Mouse (Mus musculus) gastrocnemius, adult 2 months (tissue): ENCODE data around the gene Trp73. TPM values are rescaled to one million over a fixed set of nuclear protein-coding genes. Genes with fewer than 3 reads are reported as not detected.
A peak's percentile ranks its signal among the peaks of the same experiment; 100 is the strongest.

Source experiments
- DNase-seq: peaks from one replicate; pipeline ENCODE4 v3.0.0; 2022
- H3K27ac ChIP-seq: fragments of 200-600 bp; 2 replicates; pipeline ENCODE4 v1.8.1; 2022; ENCODE audit warnings: mild to moderate bottlenecking
- H3K4me3 ChIP-seq: fragments of 200-600 bp; 2 replicates; pipeline ENCODE4 v1.8.1; 2022; ENCODE audit warnings: mild to moderate bottlenecking, moderate library complexity
- CTCF ChIP-seq: fragments of 200-600 bp; IDR thresholded peaks from 2 replicates; pipeline ENCODE4 v1.8.1; 2022; ENCODE audit warnings: antibody characterized with exemption, mild to moderate bottlenecking, moderate library complexity
- intact Hi-C: fragments of 180-260 bp; cut with DNase I; formaldehyde crosslinking; loops from one replicate; pipeline ENCODE4 v1.15.1; 2025
- total RNA-seq, 2 experiments: library from RNA; stranded (reverse); gene quantifications; 2 replicates each; pipeline ENCODE4 v1.2.3; 2021

The Trp73 gene
- total RNA-seq, 2 experiments from 2014 or later = not detected

DNA sequence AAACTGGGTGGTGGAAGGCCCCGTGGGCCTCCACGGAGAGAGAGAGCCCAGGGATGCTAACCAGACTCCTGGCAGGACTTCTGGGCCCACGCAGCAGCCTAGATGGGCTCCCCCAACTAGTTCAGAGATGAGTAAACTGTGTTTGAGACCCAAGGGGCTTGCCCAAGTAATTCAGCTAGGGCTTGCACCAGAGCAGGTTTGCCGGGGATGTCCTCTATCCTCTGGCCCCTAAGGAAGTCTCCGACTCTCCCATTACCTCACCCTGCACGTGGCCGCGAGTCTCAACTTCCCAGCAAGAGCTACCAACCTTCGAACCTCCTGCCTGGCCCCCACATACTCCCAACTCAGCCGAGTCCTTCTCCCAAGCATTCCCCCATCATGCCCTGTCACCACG lies 30.2 kb downstream of the Trp73 start:
- intact Hi-C loops = no loop called here

DNA sequence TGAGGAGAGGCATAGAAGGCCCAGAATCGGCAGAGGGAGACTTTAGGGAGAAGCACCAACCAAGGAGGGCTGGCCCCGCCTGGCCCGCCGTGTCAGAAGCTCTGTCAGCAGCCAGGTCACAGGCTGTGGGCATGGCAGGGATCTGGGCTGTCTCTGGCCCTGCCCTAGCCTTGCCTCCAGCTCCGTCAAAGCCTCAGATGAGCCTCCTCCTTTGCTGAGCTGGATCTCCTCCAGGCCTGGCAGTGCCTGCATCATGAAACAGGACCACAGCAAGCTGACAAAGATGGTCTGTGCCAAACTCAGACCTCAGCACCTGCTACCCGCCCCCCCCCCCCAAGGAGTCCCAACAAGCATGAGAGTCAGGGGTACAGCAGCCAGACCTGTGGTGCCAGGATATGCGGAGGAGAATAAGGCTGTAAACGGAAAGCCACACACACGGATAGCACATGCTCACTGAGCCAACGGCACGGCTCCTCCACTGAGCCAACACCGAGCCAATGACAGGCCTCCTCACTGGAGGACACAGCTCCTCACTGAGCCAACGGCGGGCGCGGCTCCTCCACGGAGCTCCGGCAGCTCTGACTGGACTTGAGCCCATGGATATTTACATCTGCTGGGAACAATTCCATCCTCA lies 30.7 kb downstream of the Trp73 start:
- TF ChIP-seq CTCF = no peak
- Histone ChIP-seq H3K4me3 (no peak overlapping the region), H3K27ac (no peak overlapping the region)
- intact Hi-C loops = no loop called here
- DNase-seq = peak; percentile 44

More for the DNA sequence above, 30.2 kb downstream of the Trp73 start:
- TF ChIP-seq CTCF = no peak
- no peak overlapping the region for H3K4me3 ChIP-seq
- DNase-seq = no peak
- H3K27ac ChIP-seq = no peak overlapping the region

DNA sequence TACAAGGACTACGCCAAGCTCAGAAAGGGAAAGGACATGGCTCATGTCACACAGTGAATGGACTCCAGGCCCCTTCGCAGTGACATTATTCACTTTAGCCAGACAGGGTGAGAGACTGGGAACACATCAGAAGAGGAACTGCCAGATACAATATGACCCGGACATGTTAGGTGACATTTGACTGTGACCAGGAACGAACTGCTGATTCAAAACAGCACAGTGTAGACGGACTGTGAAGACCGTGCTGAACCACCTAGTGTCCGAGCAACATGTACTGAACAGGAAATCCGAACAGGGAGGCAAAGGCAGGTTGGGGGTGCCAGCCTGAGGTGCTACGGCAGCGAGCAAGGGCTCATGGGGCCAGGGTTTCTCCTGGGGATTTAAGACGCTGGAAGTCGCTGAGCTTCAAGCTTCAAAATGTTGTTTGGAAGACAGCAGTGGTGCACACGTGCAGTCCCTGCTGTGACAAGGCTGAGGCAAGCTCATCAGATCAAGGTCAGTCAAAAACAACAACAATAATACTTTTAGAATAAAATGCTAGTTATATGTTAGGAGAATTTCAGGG lies 33.4 kb downstream of the Trp73 start:
- Histone ChIP-seq H3K4me3 (no peak overlapping the region), H3K27ac (no peak overlapping the region)
- intact Hi-C loops = no loop called here
- DNase-seq = no peak
- TF ChIP-seq CTCF = no peak

DNA sequence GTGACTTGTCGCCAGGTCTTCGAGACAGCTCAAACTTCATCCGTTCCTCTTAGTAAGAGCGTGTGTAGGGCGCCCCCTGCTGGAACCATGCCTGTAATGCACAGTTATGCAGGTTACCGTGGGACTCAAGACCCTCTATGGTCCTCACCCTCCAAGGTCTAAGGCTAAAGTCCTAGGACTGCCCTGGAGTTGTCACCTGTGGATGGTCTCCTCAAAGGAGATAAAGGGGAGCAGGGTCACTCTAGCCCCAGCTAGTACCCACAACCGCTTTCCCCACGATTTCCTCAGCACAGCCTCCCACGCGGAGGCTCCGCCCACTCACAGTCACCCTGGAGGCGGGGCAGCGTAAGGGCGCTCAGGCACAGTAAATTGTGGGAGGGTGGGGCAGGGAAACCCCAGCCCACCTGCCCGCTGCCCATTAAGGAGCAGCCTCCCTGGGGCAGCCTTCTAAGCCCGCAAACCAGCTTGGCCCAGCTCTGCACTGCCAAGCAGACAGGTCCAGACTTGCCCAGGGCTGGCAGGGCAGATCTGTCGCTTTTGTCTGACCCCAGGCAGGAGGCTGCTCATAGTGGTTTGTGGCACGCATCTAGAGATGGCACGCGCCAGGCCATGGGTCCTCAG lies 34.5 kb downstream of the Trp73 start:
- peak; percentile 76 for TF ChIP-seq CTCF
- DNase-seq = peak; percentile 64
- Histone ChIP-seq H3K4me3 (no peak overlapping the region), H3K27ac (no peak overlapping the region)
- intact Hi-C loops = no loop called here

DNA sequence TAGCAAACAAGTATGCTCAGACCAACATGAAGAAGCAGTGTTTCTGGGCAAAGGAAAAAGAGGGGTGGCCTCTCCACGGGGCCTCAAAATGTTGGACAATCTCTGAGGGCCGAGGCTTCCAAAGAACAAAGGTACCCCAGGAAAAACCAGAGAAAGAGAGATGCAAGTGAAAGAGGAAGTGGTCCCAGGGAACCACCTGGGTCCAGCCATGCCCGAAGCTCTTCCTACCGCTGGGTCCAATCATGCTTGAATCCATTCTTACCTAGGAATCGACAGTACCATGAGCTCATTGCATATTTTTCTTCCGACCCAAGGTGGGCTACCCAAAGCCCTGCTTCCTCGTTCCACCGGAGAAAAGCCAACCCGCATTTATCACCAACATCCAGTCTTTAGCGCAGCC lies 36.1 kb downstream of the Trp73 start:
- no peak overlapping the region for H3K4me3 ChIP-seq
- no peak overlapping the region for H3K27ac ChIP-seq
- no peak for TF ChIP-seq CTCF
- DNase-seq = no peak
- intact Hi-C loops = no loop called here

DNA sequence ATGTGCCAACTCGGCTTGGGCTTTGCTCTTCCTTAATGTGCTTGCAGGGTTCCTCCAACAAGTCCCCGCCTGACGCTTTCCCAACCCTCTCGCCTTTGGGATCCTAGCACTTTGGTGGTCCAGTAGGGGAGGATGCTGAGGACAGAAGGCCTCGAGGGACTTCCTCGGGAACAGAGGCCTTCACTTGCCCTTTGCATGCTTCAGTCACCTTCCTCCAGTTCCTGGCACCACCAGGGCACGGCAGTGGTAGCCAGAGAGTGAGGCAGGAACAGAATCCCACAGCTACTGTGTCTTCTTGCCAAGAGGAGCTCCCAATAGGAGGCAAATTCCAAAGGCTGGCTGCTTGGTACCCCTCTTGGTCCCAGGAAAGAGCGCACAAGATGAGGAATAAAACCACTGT lies 36.6 kb downstream of the Trp73 start:
- DNase-seq = no peak
- intact Hi-C loops = no loop called here
- no peak for TF ChIP-seq CTCF
- Histone ChIP-seq H3K27ac (no peak overlapping the region), H3K4me3 (no peak overlapping the region)

DNA sequence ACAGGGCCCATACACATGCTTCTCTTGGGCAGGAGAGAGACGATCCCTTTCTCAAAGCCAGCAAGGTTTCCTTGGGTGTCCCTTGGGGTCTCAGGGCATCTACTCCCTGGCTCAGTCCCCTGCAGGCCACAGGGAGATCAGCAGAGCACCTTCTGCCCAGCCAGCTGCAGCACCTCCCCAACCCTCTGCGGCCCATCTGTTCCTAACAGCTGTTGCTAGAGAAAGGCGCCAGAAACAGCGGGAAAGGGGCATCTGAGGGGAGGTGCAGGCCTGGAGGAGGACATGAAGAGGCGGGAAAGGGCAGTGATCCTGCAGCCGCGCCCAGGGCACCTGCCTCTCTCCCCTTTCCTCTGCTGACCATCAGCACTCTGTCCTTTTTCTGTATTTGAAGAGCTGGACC lies 40.6 kb downstream of the Trp73 start:
- TF ChIP-seq CTCF = no peak
- Histone ChIP-seq H3K4me3 (no peak overlapping the region), H3K27ac (no peak overlapping the region)
- no peak for DNase-seq
- intact Hi-C loops = no loop called here

DNA sequence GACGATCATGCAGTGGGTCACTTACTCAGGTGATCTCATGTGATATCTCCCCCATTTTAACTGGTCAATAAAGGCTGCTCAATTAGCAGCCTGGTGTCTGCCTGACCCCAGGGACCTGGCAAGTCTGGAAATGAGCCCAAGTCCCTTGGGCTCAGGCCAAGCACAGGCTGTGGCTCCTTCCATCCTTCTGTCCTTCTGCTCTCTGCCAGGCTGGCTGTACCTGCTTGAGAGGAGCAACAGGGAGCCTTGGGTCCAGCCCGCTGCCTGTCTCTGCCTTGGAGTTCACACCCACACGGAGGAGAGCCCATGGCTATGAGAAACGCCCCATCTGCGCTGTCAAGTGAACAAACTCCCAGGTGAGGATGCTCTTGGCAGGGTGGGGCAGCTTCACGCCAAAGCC lies 43.9 kb downstream of the Trp73 start:
- Histone ChIP-seq H3K27ac (no peak overlapping the region), H3K4me3 (no peak overlapping the region)
- no peak for TF ChIP-seq CTCF
- DNase-seq = no peak
- intact Hi-C loops = no loop called here

DNA sequence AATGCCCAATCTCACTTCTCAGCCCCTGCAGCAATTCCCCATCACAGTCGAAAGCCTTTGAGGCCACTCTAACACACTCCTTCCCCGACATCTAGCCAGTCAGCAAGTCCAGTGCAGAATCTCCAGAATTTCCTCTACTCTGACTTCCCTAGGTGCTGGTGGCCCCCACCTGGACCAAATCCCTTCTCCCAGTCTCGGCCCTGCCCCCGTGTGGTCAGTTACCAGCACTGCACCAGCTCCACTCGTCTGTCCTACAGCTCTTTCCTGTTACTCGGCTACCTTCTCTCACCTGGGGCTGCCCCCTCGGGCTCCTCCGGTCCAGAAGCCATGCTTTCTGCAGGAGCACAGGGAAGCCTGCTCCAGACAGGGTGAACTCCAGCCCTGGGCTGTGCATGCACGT lies 46.8 kb downstream of the Trp73 start:
- intact Hi-C loops = no loop called here
- DNase-seq = peak; percentile 36
- TF ChIP-seq CTCF = peak; percentile 71
- H3K4me3 ChIP-seq = no peak overlapping the region
- no peak overlapping the region for H3K27ac ChIP-seq

DNA sequence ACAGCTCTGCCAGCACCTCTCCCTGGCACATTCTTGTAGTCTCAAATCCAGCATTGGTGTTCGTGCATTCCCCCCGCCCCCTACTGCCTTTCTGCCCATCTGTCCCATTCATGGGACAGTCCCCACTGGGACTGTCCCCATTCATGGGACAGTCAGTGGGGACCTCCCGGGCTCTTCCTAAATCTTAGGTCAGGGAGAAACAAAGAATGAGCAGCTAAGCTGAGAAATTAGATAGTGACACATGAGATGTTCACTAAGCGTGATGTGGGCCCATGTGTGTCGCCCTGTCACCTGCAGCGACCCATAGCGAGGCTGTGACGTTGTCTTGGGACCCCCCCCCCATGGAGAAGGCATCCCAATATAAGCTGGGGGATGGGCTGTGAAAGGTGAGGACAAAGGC lies 48.7 kb downstream of the Trp73 start:
- no peak for DNase-seq
- no peak for TF ChIP-seq CTCF
- Histone ChIP-seq H3K4me3 (no peak overlapping the region), H3K27ac (no peak overlapping the region)
- intact Hi-C loops = no loop called here

DNA sequence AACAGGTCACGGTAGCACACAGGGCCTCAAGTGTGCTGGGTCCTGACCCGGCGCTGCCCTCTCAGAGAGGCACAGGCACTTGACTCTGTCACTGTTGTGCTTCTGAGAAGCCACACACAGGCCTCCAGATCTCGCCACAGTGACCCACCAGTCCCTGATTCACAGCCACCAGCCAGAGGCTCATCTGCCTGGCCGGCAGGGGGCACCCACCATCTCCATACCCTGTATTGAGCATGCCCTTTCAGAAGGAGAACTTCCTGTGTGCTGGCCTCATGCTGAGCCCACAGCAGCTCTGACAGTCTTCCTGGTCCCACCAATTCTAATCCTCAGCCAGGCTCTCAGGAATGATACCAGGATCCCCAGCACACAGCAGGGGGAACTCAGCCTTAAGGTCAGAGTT lies 50.8 kb downstream of the Trp73 start:
- intact Hi-C loops = no loop called here
- TF ChIP-seq CTCF = peak; percentile 47
- Histone ChIP-seq H3K27ac (no peak overlapping the region), H3K4me3 (no peak overlapping the region)
- DNase-seq = no peak

DNA sequence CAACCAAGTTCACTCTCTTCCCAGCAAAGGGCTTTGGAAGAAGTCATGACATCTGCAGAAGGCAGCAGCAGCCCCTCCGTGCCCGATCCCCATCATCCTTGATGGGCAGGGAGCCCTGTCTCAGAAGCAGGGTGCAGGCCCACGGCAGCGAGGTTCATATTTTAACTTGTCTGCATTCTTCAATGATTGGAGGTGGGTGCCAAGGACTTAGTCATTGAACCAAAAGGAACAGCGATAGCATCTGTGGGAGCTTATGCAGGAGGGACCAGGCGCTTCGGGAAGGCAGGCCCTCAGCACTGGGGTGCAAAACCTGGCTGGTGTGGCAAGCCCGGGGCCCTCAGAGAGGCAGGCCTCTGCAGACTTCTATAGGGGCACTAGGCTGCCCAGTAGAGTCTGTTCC lies 53.6 kb downstream of the Trp73 start:
- no peak overlapping the region for H3K4me3 ChIP-seq
- no peak for TF ChIP-seq CTCF
- intact Hi-C loops = no loop called here
- H3K27ac ChIP-seq = no peak overlapping the region
- no peak for DNase-seq

DNA sequence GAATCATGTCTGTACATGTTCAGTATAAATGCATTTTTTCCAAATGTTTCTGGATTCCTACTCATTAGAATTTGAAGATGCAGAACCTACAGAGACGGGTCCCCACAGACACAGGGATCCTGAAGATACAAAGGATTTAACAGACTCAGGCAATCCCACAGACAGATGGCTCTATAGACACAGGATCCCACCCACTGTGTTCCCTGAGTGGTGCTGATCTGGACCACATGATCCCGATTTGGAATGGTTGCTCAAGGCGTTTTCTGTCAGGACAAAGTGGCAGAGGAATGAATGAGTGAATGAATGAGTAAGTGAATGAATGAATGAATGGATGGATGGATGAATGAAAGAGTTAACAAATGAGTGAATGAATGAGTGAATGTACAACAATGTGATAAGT lies 54.2 kb downstream of the Trp73 start:
- no peak overlapping the region for H3K27ac ChIP-seq
- no peak overlapping the region for H3K4me3 ChIP-seq
- no peak for DNase-seq
- intact Hi-C loops = no loop called here
- no peak for TF ChIP-seq CTCF

DNA sequence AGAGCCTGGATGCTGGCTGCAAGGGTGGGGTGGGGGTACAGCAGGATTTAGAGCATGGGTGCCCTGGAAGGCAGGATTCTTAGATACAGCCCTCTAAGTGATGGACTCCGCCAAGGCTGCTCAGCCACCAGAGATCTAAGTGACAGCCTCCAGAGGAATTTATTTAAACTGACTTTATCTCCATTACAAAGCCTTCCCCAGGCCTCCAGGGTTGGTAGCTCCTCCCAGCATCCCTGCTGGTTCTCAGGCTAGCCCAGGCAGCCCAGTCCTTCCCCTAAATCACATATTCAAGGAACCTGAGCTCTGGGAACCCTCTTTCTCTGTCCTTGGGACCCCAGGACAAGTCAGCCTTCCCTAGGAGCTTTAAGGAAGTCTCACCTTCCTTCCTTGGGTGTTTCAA lies 58.0 kb downstream of the Trp73 start:
- no peak for TF ChIP-seq CTCF
- no peak for DNase-seq
- Histone ChIP-seq H3K4me3 (no peak overlapping the region), H3K27ac (no peak overlapping the region)
- intact Hi-C loops = no loop called here
